Mouse (Mus musculus) skeletal muscle tissue, adult 2 months (tissue): ENCODE measurements around the gene Sestd1.

ENCODE experiments used
- DNase-seq: peaks from one replicate; pipeline ENCODE4 v3.0.0-alpha.2; 2012; ENCODE audit warnings: low read depth, low spot score

Sestd1 gene

GRCm38 (mm10) chr2:77134906-77135305 is 145.5 kb downstream of the Sestd1 start:
- DNase-seq = no peak

GRCm38 (mm10) chr2:77133407-77133806 is 147.0 kb downstream of the Sestd1 start:
- no peak for DNase-seq
